Mouse (Mus musculus): Measurements from ENCODE around the gene Mid1. TPM values are rescaled to one million over a fixed set of nuclear protein-coding genes. Genes with fewer than 3 reads are reported as not detected.
A peak's percentile ranks its signal among the peaks of the same experiment; 100 is the strongest.

Gene Mid1
- total and polyA plus RNA-seq, 3 experiments = 2.6 to 5.5 (median 3.7) TPM

GRCm38 (mm10) chrX:169692225-169692909 lies 7.4 kb downstream of the Mid1 start:
- no peak for DNase-seq
- no peaks in the 10 kb centered on the region for H3K36me3 ChIP-seq (ENCODE audit: control insufficient read depth, insufficient read depth, low read length)
- H3K27me3 ChIP-seq (ENCODE audit: control insufficient read depth, insufficient read depth, low read length) = no peaks in the 10 kb centered on the region
- H3K9ac ChIP-seq (ENCODE audit: low read depth, low read length) = no peak overlapping the region
- TF ChIP-seq POLR2A (IDR thresholded peaks at IDR 0.05; ENCODE audit: insufficient read depth, low read depth, low read length) (no peak), CTCF (IDR thresholded peaks at IDR 0.05) (no peak), EP300 (IDR thresholded peaks at IDR 0.05; ENCODE audit: insufficient read depth, low read depth, low read length) (no peak)
- peak overlapping the region; percentile 38 for H3K27ac ChIP-seq
- intact Hi-C loops (cut with DNase I) = no loop called here
- H3K4me1 ChIP-seq (ENCODE audit: control insufficient read depth, insufficient read depth, low read length) = no peaks in the 10 kb centered on the region
- no peak overlapping the region for H3K4me3 ChIP-seq
- no peaks in the 10 kb centered on the region for H3K79me2 ChIP-seq (replicated peaks; ENCODE audit: control insufficient read depth, insufficient read depth, low read length)
- WGBS = 51% methylated on average over 6 of the region's 6 CpGs

- WGBS = 85% methylated on average over 2 of the region's 2 CpGs
- Histone ChIP-seq H3K27ac (no peak overlapping the region), H3K27me3 (ENCODE audit: control insufficient read depth, insufficient read depth, low read length) (no peaks in the 10 kb centered on the region), H3K4me3 (no peak overlapping the region), H3K79me2 (replicated peaks; ENCODE audit: control insufficient read depth, insufficient read depth, low read length) (no peaks in the 10 kb centered on the region), H3K9ac (ENCODE audit: low read depth, low read length) (no peak overlapping the region), H3K4me1 (ENCODE audit: control insufficient read depth, insufficient read depth, low read length) (no peaks in the 10 kb centered on the region), H3K36me3 (ENCODE audit: control insufficient read depth, insufficient read depth, low read length) (no peaks in the 10 kb centered on the region)
- intact Hi-C loops (cut with DNase I) = no loop called here
- TF ChIP-seq CTCF (IDR thresholded peaks at IDR 0.05) (no peak), EP300 (IDR thresholded peaks at IDR 0.05; ENCODE audit: insufficient read depth, low read depth, low read length) (no peak), POLR2A (IDR thresholded peaks at IDR 0.05; ENCODE audit: insufficient read depth, low read depth, low read length) (no peak)
- peak in 1 of 2 experiments; percentile 40 for DNase-seq
These were observed 19.1 kb downstream of the Mid1 start for GRCm38 (mm10) chrX:169704016-169704602.

- TF ChIP-seq CTCF (IDR thresholded peaks at IDR 0.05) (no peak), EP300 (IDR thresholded peaks at IDR 0.05; ENCODE audit: insufficient read depth, low read depth, low read length) (no peak), POLR2A (IDR thresholded peaks at IDR 0.05; ENCODE audit: insufficient read depth, low read depth, low read length) (no peak)
- WGBS = 52% methylated on average over 1 of the region's 1 CpGs
- intact Hi-C loops (cut with DNase I) = no loop called here
- Histone ChIP-seq H3K4me3 (no peak overlapping the region), H3K27ac (no peak overlapping the region), H3K27me3 (ENCODE audit: control insufficient read depth, insufficient read depth, low read length) (no peaks in the 10 kb centered on the region), H3K9ac (ENCODE audit: low read depth, low read length) (no peak overlapping the region), H3K79me2 (replicated peaks; ENCODE audit: control insufficient read depth, insufficient read depth, low read length) (no peaks in the 10 kb centered on the region), H3K36me3 (ENCODE audit: control insufficient read depth, insufficient read depth, low read length) (no peaks in the 10 kb centered on the region), H3K4me1 (ENCODE audit: control insufficient read depth, insufficient read depth, low read length) (no peaks in the 10 kb centered on the region)
- peak in 1 of 2 experiments; percentile 15 for DNase-seq
These were observed 38.5 kb downstream of the Mid1 start for GRCm38 (mm10) chrX:169723511-169723910.

- 62% methylated on average over 3 of the region's 3 CpGs for WGBS
- intact Hi-C loops (cut with DNase I) = no loop called here
- no peaks in the 10 kb centered on the region for H3K36me3 ChIP-seq (ENCODE audit: control insufficient read depth, insufficient read depth, low read length)
- H3K27me3 ChIP-seq (ENCODE audit: control insufficient read depth, insufficient read depth, low read length) = no peaks in the 10 kb centered on the region
- H3K9ac ChIP-seq (ENCODE audit: low read depth, low read length) = no peak overlapping the region
- TF ChIP-seq POLR2A (IDR thresholded peaks at IDR 0.05; ENCODE audit: insufficient read depth, low read depth, low read length) (no peak), CTCF (IDR thresholded peaks at IDR 0.05) (no peak), EP300 (IDR thresholded peaks at IDR 0.05; ENCODE audit: insufficient read depth, low read depth, low read length) (no peak)
- H3K27ac ChIP-seq = no peak overlapping the region
- no peaks in the 10 kb centered on the region for H3K79me2 ChIP-seq (replicated peaks; ENCODE audit: control insufficient read depth, insufficient read depth, low read length)
- no peaks in the 10 kb centered on the region for H3K4me1 ChIP-seq (ENCODE audit: control insufficient read depth, insufficient read depth, low read length)
- DNase-seq = no peak
- H3K4me3 ChIP-seq = no peak overlapping the region
These were observed 50.5 kb downstream of the Mid1 start for GRCm38 (mm10) chrX:169735387-169735969.

GRCm38 (mm10) chrX:169758001-169758400 lies 73.0 kb downstream of the Mid1 start:
- no peak overlapping the region for H3K4me3 ChIP-seq
- no peak overlapping the region for H3K9ac ChIP-seq (ENCODE audit: low read depth, low read length)
- TF ChIP-seq CTCF (IDR thresholded peaks at IDR 0.05) (no peak), EP300 (IDR thresholded peaks at IDR 0.05; ENCODE audit: insufficient read depth, low read depth, low read length) (no peak), POLR2A (IDR thresholded peaks at IDR 0.05; ENCODE audit: insufficient read depth, low read depth, low read length) (no peak)
- DNase-seq = no peak
- intact Hi-C loops (cut with DNase I) = no loop called here
- H3K27me3 ChIP-seq (ENCODE audit: control insufficient read depth, insufficient read depth, low read length) = no peaks in the 10 kb centered on the region
- no peaks in the 10 kb centered on the region for H3K79me2 ChIP-seq (replicated peaks; ENCODE audit: control insufficient read depth, insufficient read depth, low read length)
- WGBS = 74% methylated on average over 3 of the region's 3 CpGs
- H3K4me1 ChIP-seq (ENCODE audit: control insufficient read depth, insufficient read depth, low read length) = no peaks in the 10 kb centered on the region
- no peak overlapping the region for H3K27ac ChIP-seq
- no peaks in the 10 kb centered on the region for H3K36me3 ChIP-seq (ENCODE audit: control insufficient read depth, insufficient read depth, low read length)

GRCm38 (mm10) chrX:169779535-169779934 lies 94.5 kb downstream of the Mid1 start, which contains the start of gene 4933400A11Rik:
TSS of gene 4933400A11Rik (minus strand) at chrX:169779635.
- Histone ChIP-seq H3K4me3 (no peak within 1 kb of the TSS), H3K36me3 (ENCODE audit: control insufficient read depth, insufficient read depth, low read length) (no peaks in the 10 kb centered on the region), H3K9ac (ENCODE audit: low read depth, low read length) (no peak within 1 kb of the TSS), H3K4me1 (ENCODE audit: control insufficient read depth, insufficient read depth, low read length) (no peaks in the 10 kb centered on the region), H3K79me2 (replicated peaks; ENCODE audit: control insufficient read depth, insufficient read depth, low read length) (no peaks in the 10 kb centered on the region), H3K27ac (no peak within 1 kb of the TSS), H3K27me3 (ENCODE audit: control insufficient read depth, insufficient read depth, low read length) (no peaks in the 10 kb centered on the region)
- 80% methylated on average over 3 of the region's 3 CpGs for WGBS
- TF ChIP-seq POLR2A (IDR thresholded peaks at IDR 0.05; ENCODE audit: insufficient read depth, low read depth, low read length) (no peak), EP300 (IDR thresholded peaks at IDR 0.05; ENCODE audit: insufficient read depth, low read depth, low read length) (no peak), CTCF (IDR thresholded peaks at IDR 0.05) (no peak)
- DNase-seq = no peak
- intact Hi-C loops (cut with DNase I) = no loop called here

Measured in heart, adult 2 months (tissue).